Mouse (Mus musculus) brain, embryonic 14.5 days (tissue): ENCODE results near the gene Spock2. TPM values are rescaled to one million over a fixed set of nuclear protein-coding genes. Genes with fewer than 3 reads are reported as not detected.
A peak's percentile ranks its signal among the peaks of the same experiment; 100 is the strongest.
"Not testable (repeated sequence)": the region's sequence is repeated elsewhere in the genome, so short reads cannot be mapped to it uniquely, and the experiment has no call there.

Experiments used
- DNase-seq: peaks from one replicate; pipeline ENCODE4 v3.0.0-alpha.2; 2011; ENCODE audit warnings: low read depth
- CTCF ChIP-seq: fragments of 200-500 bp; IDR thresholded peaks from 2 replicates; pipeline ENCODE4 v1.5.1; 2012; ENCODE audit warnings: inconsistent platforms, mild to moderate bottlenecking, moderate library complexity, borderline replicate concordance; ENCODE audit not compliant: insufficient read depth, insufficient read length; ENCODE audit errors: extremely low read depth
- POLR2A ChIP-seq: fragments of 200-500 bp; IDR thresholded peaks from 2 replicates; pipeline ENCODE4 v1.6.1; 2012; ENCODE audit warnings: mild to moderate bottlenecking, inconsistent platforms, borderline replicate concordance; ENCODE audit not compliant: poor library complexity, insufficient read depth, insufficient read length, severe bottlenecking; ENCODE audit errors: extremely low read depth
- polyA plus RNA-seq: library from polyadenylated mRNA; depleted of rRNA; stranded (reverse); fragments of >200 nt; gene quantifications from 2 replicates; pipeline ENCODE4 v1.2.3, GENCODE M21; 2012

Gene Spock2
- polyA plus RNA-seq, 1 experiment = 159 TPM

DNA sequence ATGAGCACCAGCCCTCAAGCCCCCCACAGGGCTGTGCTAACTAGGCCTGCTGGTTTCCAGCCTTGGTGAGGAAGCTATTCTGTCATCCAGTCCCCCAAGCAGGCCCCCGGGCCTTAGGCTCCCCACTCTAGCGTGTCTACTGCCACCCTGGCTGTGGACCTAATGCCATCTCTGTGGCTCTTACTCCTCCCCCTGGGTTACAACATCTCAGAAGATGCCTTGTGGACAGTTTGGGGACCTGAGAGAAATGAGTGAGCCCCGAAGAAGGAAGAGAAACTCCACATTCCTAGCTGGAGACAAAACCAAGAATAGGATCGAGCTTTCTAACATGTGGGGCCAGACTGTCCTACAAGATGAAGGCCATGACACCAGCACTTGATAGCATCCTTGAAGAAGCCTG is 24.5 kb downstream of the Spock2 start:
- TF ChIP-seq CTCF = no peak
- TF ChIP-seq POLR2A = no peak
- no peak for DNase-seq

DNA sequence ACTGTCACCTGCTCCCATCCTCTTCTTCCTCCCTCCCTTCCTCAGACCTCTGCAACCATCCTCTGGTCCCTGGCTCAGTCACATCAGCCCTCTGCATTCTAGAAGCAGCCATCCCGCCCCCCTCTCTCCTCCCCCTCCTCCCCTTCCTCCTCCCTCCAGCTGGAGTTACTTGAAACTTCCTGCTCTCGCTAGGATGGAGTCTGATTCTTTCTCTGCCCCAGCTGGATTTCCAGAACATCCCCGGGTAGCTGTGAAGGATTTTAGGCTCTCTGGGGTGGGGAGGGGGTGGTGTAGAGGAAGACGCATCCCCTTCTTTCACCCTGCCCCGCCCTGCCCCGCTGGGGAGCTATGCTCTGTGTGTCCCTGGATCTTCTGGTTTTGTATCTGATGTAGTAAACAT is 27.5 kb downstream of the Spock2 start:
- no peak for DNase-seq
- TF ChIP-seq POLR2A (no peak), CTCF (no peak)

DNA sequence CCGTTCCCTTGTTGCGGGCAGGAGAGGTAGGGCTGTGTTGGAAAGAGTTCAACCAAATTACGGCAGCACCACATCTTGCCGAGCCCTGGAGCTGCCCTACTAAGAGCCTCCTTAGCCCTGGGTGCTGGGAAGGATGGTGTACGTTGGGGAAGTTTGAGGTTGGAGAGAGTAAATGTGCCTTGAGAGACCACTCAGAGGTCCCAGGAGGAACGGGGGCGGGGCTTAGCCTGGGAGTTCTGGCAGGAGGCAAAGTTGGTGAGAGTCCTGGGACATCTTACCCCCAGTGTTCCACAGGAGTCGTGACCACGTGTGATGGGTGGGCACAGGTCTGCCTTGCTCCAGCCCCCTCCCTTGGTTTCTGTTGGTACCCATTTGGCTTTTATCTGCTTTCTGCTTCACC is 28.2 kb downstream of the Spock2 start:
- no peak for TF ChIP-seq CTCF
- TF ChIP-seq POLR2A = no peak
- DNase-seq = no peak

DNA sequence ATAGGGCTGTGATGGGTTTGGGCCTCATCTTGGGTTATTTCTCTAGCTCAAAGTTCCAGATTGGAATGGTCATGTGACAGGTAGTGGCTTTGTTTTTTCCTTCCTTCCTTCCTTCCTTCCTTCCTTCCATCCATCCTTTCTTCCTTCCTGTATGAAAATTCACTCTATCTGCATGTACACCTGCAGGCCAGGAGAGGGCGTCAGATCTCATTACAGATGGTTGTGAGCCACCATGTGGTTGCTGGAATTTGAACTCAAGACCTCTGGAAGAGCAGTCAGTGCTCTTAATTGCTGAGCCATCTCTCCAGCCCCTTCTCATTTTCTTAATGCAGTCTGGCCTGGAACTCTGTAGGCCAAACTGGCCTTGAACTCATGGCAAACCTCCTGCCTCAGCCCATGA is 30.0 kb downstream of the Spock2 start:
- DNase-seq = not testable (repeated sequence)

DNA sequence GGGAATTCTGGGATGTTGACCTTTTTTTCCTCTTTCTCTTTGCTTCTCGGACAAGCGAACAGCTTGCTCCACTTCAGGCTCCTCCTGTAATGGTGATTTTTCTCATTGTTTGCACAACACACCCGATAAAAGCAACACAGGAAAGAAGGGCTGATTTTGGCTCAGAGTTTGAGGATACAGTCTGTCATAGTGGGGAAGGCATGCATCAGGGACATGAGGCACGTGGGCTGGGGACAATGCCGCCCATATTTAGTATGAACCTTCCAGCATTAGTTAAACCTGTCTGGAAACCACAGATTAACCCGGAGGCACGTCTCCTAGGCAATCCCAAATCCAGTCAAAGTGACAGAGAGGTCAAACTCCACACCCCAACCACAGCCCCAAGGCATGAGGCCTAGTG is 30.9 kb downstream of the Spock2 start:
- no peak for DNase-seq
- no peak for TF ChIP-seq CTCF

DNA sequence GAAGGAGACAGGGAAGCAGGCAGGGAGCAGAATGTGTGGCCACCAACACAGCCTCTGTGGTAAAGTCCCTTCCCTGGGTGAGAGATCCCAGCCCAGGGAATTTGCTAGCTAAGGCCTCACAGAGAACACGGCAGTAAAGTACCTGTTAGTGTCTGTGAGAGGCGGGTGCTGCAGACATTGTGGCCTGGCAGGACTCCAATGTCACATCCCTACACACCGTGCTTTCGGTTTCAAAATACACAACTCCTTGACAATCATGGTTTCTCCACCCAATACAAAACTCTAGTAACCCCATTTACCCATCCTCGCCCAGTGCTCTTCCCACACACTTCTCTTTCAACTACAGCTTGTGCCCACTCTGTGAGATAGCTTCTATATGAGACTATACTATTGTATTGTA is 32.7 kb downstream of the Spock2 start:
- DNase-seq = no peak
- no peak for TF ChIP-seq POLR2A
- no peak for TF ChIP-seq CTCF

DNA sequence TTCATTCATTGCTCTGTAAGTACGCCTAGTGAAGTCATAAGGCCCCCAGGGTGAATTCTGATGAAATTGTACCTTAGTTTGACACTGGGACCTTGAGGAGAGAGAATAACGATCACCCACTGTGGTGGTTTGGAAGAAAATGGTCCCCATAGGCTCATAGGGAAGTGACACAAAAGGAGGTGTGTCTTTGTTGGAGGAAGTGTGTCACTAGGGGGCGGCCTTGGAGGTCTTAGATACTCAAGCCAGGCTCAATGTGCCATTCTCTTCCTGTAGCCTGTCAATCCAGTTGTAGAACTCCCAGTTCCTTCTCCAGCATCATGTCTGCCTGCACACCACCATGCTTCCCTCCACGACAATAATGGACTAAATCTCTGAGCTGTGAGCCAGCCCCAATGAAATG is 34.7 kb downstream of the Spock2 start:
- TF ChIP-seq CTCF = no peak
- TF ChIP-seq POLR2A = no peak
- DNase-seq = no peak

DNA sequence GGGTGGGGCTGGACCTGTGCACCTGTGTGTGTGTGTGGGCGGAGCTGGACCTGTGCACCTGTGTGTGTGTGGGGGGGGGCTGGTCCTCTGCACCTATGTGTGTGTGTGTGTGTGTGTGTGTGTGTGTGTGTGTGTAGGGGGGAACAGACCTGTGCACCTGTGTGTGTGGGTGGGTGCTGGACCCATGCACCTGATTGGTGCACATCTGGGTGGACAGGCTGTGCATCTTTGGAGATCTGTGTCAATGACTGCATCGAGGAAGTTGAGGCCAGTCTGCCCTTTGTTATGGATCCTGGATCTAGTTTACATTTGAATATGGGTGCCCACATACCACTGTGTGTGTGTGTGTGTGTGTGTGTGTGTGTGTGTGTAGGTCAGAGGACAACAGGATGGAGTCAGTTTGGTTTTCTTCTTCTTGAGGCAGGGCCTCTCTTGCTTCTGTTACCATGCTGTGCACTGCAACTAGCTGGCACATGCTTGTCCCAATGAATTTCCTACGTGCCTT is 35.7 kb downstream of the Spock2 start:
- no peak for TF ChIP-seq CTCF
- TF ChIP-seq POLR2A = no peak
- DNase-seq = no peak

DNA sequence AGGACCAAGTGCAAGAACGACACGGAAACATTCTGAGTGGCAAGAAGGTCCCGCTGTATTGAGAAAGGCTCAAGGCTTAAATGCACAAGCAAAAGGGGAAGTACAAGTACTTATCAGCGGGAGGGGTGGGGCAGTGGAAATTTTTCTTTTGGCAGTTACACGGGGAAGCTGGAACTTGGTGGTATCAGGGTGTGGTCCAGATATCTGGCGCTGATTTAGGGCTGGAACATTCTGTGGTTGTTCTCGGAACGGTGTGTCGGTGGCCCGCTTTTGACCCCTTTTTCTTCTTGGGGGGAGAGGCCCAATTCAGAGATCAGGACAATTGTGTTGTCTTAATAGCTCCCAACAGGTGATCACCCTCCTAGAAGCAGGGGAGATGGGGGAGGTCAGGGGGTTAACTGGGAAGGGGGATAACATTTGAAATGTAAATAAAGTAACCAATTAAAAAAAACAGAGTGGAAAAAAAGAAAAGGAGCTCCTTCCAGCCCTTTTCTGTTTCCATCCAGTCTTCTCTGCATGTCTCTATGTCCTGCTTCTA is 41.6 kb downstream of the Spock2 start:
- DNase-seq = not testable (repeated sequence)

DNA sequence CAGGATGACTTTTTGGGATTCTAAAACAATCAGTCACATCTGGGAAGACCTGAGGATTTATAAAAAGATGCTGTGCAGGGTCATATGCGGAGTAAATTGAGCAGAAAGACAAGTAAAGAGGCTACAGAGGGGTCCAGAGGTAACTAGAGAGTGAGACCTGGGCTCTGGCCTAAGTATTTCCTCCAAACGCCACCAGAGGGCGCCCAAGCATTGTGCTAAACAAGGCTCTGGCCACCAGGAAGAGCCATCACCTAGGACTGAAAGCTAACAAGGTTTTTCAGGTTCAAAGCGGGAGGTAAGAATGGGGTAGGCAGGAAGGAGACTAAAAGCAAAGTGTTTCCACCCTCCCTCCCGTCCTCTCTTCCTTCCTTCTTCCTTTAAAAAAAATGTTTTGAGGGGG is 42.1 kb downstream of the Spock2 start:
- TF ChIP-seq POLR2A (no peak), CTCF (peak; percentile 98)
- peak; percentile 87 for DNase-seq

DNA sequence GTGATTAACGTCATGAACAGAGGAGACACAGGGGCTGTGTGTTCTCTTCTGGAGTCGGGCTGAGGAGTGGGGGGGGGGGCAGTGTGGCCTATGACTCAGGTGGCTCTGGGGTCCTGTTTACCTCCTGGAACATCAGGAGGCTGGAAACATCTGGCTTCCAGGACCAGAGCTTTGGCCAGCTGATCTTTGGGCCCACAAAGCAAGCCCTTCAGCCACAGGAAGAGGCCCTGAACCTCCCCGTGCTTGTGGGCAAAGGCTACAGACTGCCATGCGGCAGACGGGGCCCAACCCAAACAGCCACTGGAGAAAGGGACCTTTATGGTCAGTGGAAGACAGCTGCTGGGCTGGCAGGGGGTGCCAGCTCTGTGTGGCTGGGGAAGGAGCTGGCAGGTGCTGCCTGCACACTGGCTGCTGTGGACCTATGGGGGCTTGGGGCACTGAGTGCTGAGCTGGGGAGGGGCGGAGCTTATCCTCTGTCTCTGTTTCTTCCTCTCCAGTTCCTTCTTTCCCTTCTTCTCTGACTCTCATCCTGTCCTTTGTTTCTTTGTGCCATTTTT is 45.2 kb downstream of the Spock2 start:
- DNase-seq = peak; percentile 46

DNA sequence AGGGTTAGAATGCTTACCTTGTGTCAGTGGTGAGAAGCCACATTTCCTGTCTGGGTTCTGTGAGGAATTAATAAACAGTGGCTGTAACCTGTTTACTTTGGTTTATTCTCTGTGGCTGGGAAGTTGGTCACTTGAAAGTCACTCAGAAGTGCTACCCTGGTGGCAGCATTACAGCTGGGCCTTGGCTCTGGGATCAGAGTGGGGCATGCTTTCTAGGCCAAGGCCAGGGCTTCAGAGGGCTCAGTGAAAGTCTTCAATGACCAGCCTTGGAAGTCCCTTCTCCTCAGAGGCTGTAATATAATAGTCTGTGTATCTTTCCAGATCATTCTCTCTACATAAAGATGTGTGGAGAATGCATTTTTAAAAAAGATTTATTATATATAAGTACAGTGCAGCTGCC is 50.0 kb downstream of the Spock2 start:
- no peak for TF ChIP-seq POLR2A
- DNase-seq = no peak

More for the DNA sequence above, 45.2 kb downstream of the Spock2 start:
- TF ChIP-seq CTCF = no peak
- TF ChIP-seq POLR2A = no peak

DNA sequence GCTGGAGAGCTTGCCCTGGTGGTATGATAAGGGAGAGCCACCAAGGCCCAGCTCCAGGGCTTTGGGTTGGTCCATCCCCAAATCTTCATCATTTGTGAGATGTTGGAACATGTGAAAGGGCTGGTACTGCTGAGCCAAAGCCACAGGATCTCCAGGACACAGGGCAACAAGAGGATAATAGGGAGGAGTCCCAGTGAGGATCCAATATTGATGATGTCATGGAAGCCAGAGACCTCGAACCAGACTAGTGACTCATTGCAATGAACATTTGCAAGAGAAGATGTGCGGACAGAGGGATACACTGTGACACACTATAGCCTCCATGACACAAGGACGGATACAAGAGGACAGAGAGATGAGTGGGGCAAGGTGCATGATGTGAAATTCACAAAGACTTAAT is 52.1 kb downstream of the Spock2 start:
- TF ChIP-seq CTCF (no peak), POLR2A (no peak)
- DNase-seq = no peak

DNA sequence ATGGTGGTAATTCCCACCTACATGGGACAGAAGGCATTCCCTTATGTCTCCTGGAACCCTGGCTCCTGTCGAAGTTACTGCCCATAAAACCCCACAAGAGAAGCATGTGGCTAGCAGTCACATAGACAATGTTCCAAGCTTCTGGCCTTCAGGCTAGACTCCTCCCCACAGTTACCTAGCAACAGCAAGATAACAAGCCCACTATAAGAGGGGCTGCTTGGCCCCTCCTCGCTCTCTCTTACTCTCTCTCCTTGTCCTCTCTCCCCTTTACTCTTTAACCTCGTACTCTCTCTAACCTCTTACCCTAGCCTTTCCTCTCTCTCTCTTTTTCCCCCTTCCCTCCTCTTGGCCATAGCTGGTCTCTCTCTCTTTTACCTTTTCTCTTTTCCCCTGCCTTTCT is 55.4 kb downstream of the Spock2 start:
- not testable (repeated sequence) for DNase-seq

DNA sequence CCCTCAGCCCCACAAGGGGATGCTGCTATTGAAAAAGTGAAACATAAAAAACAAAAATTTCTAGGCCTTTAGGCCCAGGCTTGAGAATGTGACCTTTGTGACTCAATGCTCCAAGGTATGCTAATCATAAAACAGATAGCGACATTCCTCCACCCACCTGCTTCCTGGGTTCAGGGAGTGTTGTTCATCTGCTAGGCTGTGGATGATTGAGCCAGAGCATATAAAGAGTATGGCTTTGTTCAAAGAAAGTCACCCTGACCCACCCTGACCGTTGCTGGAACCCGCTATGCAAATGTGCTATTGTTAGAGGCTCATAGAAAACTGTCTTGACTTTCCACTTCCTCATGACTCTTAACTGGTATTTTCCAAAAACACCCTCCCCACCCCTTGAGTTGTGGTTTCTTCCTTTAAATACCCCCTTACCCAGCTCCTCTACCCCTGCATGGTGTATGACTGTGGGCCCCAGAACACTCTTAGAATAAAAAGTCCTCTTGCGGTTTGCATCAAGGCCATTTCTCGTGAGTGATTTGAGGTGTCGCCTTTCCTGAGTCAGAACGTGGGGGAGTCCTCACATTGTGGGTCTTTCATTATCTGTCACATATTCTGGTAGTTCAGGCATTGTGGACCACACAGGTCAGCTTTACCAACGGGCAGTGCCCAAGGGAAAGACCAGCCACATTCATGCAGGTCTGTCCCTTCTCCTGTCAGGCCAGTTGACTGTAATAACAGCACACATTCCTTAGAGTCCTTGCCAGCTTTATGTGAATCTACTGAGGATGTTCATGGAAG is 56.4 kb downstream of the Spock2 start:
- not testable (repeated sequence) for DNase-seq
